Mouse (Mus musculus): ENCODE measurements at regions not wholly inside any gene's neighbourhood (a gene's known extent, or its start where the extent isn't known, plus 50 kb on each side); places are given as distances from the start of the nearest gene placed in this dataset.
"Not testable (repeated sequence)": the region's sequence is repeated elsewhere in the genome, so short reads cannot be mapped to it uniquely, and the experiment has no call there.

GRCm38 (mm10) chr10:56879744-56880143 lies 502.6 kb downstream of the Gja1 start:
- intact Hi-C loops (cut with DNase I) = no loop called here
- DNase-seq = no peak

GRCm38 (mm10) chr10:56880154-56880591 lies 503.0 kb downstream of the Gja1 start:
- peak; percentile 9 to 39 for DNase-seq

GRCm38 (mm10) chr10:56884456-56885410 lies 507.6 kb downstream of the Gja1 start:
- intact Hi-C loops (cut with DNase I) = no loop called here
- DNase-seq = no peak

More at GRCm38 (mm10) chr10:56880154-56880591, 503.0 kb downstream of the Gja1 start:
- intact Hi-C loops (cut with DNase I) = no loop called here

GRCm38 (mm10) chr10:56891530-56891929 lies 514.4 kb downstream of the Gja1 start:
- intact Hi-C loops (cut with DNase I); DNase-seq: not testable (repeated sequence)

GRCm38 (mm10) chr10:56892666-56893209 lies 515.6 kb downstream of the Gja1 start:
- intact Hi-C loops (cut with DNase I) = no loop called here

GRCm38 (mm10) chr10:56893210-56893705 lies 516.1 kb downstream of the Gja1 start:
- no peak for DNase-seq
- intact Hi-C loops (cut with DNase I) = no loop called here

More at GRCm38 (mm10) chr10:56892666-56893209, 515.6 kb downstream of the Gja1 start:
- DNase-seq = no peak

- no peak for DNase-seq
- intact Hi-C loops (cut with DNase I) = no loop called here
Measured at GRCm38 (mm10) chr10:56899640-56900274, 522.6 kb downstream of the Gja1 start.

GRCm38 (mm10) chr10:56900914-56901313 lies 523.8 kb downstream of the Gja1 start:
- intact Hi-C loops (cut with DNase I) = no loop called here
- no peak for DNase-seq

- intact Hi-C loops (cut with DNase I) = no loop called here
- DNase-seq = no peak
Measured at GRCm38 (mm10) chr10:56912711-56913110, 535.6 kb downstream of the Gja1 start.

GRCm38 (mm10) chr10:56914103-56914502 lies 537.0 kb downstream of the Gja1 start:
- intact Hi-C loops (cut with DNase I) = no loop called here
- DNase-seq = no peak

- no peak for DNase-seq
- intact Hi-C loops (cut with DNase I) = no loop called here
Measured at GRCm38 (mm10) chr10:56918412-56918811, 541.3 kb downstream of the Gja1 start.

GRCm38 (mm10) chr10:56920711-56921672 lies 543.9 kb downstream of the Gja1 start:
- intact Hi-C loops (cut with DNase I) = no loop called here
- peak; percentile 31 to 43 for DNase-seq

GRCm38 (mm10) chr10:56935174-56935573 lies 551.0 kb upstream of the Hsf2 start:
- DNase-seq = no peak
- intact Hi-C loops (cut with DNase I) = no loop called here

- intact Hi-C loops (cut with DNase I) = no loop called here
- no peak for DNase-seq
Measured at GRCm38 (mm10) chr10:56941972-56942371, 544.2 kb upstream of the Hsf2 start.

GRCm38 (mm10) chr10:56944434-56945145 lies 541.6 kb upstream of the Hsf2 start:
- intact Hi-C loops (cut with DNase I) = no loop called here
- no peak for DNase-seq

GRCm38 (mm10) chr10:56956728-56957127 lies 529.5 kb upstream of the Hsf2 start:
- intact Hi-C loops (cut with DNase I) = no loop called here
- no peak for DNase-seq

GRCm38 (mm10) chr10:56962096-56962807 lies 523.9 kb upstream of the Hsf2 start:
- intact Hi-C loops (cut with DNase I) = no loop called here
- no peak for DNase-seq

GRCm38 (mm10) chr10:56963215-56963614 lies 523.0 kb upstream of the Hsf2 start:
- intact Hi-C loops (cut with DNase I) = no loop called here
- DNase-seq = peak; percentile 26 to 45

GRCm38 (mm10) chr10:56968913-56969312 lies 517.3 kb upstream of the Hsf2 start:
- DNase-seq = no peak
- intact Hi-C loops (cut with DNase I) = no loop called here
